Mouse (Mus musculus): ENCODE measurements around the gene Uxs1.
A peak's percentile ranks its signal among the peaks of the same experiment; 100 is the strongest.

The Uxs1 gene

DNA sequence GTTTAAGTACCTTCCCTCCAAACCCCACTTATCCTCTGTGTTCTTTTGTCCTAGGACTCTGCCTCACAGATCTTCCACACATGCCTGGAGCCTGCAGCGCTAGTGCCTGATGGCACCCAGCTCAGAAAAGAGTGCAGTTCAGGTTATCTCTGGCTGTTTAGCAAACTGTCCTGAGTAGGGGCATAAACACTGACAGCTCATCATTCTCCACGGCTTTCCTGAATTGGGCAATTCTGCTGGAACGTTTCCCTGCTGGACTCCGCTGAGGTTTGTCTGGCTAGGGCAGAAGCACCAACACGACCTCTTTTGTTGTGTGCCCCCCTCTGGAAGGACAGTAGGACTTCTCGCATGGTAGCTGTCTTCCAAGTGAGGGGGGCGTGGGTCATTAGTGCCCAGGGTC is 109.6 kb downstream of the Uxs1 start:
- no peak for DNase-seq

DNA sequence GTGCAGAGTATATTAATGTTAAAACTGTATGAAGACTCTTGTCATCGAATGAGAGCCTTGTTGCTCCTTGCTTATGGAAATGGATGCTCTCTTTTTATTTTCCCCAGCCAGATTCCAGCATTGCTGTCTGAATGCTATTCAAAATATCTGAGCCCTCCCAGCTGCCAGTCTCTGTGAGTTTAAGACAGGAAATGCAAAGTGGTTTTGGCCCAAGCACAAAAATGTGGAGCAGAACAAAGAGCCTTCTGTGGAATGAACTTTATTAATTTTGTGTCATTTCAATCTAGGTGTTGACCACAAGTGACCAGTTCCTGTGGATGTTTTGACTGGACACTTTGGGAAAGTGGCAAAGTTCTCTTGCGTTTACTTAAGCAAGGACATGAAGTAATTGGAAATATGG is 112.8 kb downstream of the Uxs1 start:
- DNase-seq, result no peak

DNA sequence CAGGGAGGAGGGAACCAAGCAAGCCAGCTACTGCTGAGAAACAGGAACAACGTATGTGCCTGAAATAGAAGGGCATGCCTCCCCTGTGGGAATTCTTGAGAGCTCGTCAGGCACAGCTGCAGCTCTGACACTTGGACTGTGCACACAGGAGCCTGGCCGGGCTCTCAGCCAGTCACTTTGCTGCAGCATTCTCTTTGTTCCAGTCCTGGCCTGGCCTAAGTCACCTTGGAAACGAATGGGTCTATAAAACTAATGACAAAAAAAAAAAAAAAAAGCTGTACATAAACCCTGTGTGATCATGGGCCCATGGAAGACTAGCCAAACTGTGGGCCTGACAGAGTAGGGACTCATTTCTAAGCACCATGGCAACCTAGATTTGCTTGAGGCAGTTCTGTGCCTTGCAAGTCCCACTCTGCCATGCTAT is 129.0 kb downstream of the Uxs1 start:
- peak; percentile 15 for DNase-seq

Measured in right cerebral cortex, postnatal 25 days (tissue).